Mouse (Mus musculus) thymus, postnatal 36 days (tissue): ENCODE measurements around the gene Dscam.
"Not testable (repeated sequence)": the region's sequence is repeated elsewhere in the genome, so short reads cannot be mapped to it uniquely, and the experiment has no call there.

ENCODE experiments used
- DNase-seq, 2 experiments: peaks; one replicate each; pipeline ENCODE4 v3.0.0; 2022; ENCODE audit warnings: mixed read lengths in 2 of 2

The Dscam gene

GRCm38 (mm10) chr16:96931771-96932170, 238.8 kb downstream of the Dscam start:
- DNase-seq: no peak

DNA sequence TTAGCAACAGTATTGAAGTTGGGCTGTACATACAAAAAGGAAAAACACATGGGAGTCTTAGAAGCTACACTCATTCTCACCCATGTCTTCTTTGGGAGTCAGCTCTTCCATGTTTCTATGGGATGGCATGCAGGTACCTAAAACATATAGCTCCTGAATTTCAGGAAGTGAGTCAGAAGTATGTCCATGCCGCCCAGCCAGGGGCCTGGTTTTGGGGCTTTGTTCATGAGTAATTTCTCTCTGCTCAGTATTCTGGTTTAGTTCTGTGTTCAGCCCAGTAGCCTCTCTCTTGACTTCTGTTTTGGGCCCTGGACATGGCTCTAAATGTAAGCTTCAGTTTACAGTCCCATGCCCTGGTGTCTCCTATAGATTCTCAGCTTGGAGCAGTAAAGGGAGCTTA, 242.5 kb downstream of the Dscam start:
- no peak for DNase-seq

DNA sequence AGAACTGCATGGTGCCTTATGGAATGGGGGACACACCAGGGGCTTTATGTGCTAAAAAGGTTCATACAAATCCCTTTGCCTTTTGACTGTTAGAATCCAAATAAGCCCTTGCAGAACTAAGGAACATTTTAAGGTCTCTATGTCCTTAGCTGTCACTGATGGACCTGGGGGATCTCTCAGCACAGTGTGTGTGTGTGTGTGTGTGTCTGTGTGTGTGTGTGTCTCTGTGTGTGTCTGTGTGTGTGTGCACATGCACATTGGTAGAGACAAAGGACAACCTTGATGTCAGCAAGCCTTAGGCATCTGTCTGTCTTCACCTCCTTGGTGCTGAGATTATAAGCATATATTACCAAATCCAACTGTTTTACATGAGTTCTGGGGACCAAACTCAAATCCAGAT, 243.1 kb downstream of the Dscam start:
- no peak for DNase-seq

DNA sequence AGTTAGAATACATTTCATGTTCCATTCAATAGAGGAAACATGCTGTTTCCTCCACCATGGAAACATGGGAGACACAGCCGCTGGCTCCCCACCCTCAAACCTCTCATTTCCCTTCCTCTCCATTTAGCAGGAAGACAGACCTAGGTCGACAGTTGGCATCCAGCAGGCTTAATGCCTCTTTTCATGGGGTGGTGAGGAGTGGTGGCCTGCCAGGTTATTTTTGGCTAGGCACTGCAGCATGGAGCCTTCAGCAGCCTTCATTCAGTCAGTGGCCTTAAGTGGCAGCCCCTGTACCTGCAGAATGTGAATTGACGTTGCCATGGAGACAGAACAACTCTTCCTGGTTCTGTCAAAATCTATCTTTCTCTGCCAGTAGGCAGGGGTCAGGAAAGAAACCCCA, 243.6 kb downstream of the Dscam start:
- no peak for DNase-seq

GRCm38 (mm10) chr16:96923941-96924340, 246.6 kb downstream of the Dscam start:
- no peak for DNase-seq

- DNase-seq: no peak
Measured at GRCm38 (mm10) chr16:96914495-96914894, 256.1 kb downstream of the Dscam start.

DNA sequence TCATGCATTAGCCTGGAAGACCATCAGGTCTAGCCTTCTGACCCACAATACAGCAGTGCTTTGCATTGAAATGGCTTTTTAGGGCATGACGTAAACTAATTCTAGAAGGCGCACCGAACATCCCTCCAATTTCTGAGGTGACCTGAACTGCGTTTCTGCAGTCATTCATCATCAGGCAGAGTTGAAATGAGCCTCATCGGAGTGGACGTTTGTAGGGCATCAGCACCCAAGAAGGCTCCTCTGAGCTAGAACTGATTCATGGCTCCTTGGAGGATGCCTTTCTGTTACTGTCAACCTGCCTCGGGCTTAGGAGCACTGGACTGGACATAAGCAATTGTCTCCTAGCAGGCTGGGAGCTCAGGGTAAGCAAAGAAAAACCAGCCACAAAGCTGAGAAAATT, 257.7 kb downstream of the Dscam start:
- DNase-seq: no peak

DNA sequence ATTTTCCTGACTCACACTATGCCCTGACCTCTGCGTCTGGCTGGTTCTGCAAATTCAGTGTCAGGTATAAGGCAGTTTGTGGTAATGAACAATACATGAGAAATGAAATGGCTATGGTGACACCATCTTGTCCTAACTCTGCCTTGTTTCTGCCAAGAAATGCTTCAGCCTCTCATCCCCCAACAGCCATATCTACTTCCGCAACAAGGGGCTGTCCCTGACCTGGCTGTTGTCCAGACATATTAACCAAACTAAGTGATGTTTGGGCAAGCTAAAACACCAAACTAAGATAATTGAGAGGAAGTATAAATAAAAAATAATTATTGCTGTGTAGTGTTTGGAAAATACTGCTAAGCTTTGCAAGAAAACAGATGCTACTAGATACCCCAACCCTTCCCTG, 258.4 kb downstream of the Dscam start:
- no peak for DNase-seq

GRCm38 (mm10) chr16:96910405-96911164, 260.0 kb downstream of the Dscam start:
- no peak for DNase-seq

DNA sequence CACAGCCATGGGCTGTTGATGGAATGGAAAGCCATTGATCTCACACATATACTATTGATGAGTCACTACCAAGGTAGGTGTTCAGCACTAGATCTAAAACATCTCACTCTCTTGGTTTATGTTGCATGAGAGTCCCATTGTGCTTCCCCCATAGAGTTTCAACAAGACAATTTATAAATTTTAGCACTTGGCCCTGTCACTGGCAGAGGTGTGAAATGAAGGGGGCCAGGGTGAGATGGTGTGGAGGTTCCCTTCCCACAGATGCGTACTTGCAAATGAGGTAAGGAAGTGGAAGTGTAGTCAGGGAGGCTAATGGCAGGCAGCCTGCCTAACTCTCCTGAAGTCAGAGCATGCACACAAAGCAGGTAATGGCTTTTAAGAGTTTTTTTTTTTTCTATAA, 262.7 kb downstream of the Dscam start:
- no peak for DNase-seq

DNA sequence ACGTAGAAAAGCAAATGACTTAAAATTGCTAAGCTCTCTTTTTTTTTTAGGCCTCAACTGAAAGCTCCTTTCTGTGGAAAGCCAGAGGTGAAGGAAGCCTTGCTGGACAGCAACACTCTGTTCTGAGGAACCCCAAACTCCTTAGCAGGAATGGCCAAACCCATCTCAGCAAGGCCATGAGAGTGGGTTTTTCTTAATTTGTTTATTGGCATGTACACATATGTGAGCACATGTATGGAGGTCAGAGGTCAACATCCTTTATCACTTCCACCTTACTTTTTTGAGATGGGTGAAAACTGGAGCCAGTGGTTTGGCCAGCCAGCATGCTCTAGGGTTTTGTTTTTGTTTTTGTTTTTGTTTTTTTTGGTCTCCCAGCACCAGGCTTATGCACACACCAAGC, 263.5 kb downstream of the Dscam start:
- DNase-seq: no peak

GRCm38 (mm10) chr16:96906630-96907029, 263.9 kb downstream of the Dscam start:
- DNase-seq: no peak

GRCm38 (mm10) chr16:96904761-96905160, 265.8 kb downstream of the Dscam start:
- DNase-seq: no peak

- DNase-seq: no peak
Measured at GRCm38 (mm10) chr16:96904359-96904758, 266.2 kb downstream of the Dscam start.

GRCm38 (mm10) chr16:96902596-96902995, 268.0 kb downstream of the Dscam start:
- DNase-seq: no peak

- no peak for DNase-seq
Measured at GRCm38 (mm10) chr16:96901234-96902014, 269.1 kb downstream of the Dscam start.

- no peak for DNase-seq
Measured at GRCm38 (mm10) chr16:96899329-96899728, 271.2 kb downstream of the Dscam start.

- DNase-seq: no peak
Measured at GRCm38 (mm10) chr16:96896510-96897133, 273.9 kb downstream of the Dscam start.

DNA sequence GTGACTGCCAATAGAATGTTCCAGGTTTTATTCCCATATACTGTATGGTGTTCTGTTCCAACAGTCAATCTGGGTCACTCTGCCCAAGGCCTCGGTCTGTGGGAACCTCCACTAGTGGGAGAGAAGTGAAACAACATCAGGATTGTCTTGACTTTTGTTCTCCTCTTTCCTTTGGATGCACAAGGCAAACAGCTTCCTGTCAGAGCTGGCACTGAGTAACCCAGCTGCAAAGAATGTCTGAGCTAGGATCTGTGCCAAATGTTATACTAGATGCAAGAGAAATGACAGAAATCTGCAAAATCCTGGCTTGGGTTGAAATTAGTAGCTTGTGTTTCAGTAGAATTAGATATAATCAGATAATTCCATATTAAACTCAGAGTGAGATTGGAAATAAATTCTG, 282.5 kb downstream of the Dscam start:
- DNase-seq: no peak

GRCm38 (mm10) chr16:96885817-96886216, 284.7 kb downstream of the Dscam start:
- no peak for DNase-seq

DNA sequence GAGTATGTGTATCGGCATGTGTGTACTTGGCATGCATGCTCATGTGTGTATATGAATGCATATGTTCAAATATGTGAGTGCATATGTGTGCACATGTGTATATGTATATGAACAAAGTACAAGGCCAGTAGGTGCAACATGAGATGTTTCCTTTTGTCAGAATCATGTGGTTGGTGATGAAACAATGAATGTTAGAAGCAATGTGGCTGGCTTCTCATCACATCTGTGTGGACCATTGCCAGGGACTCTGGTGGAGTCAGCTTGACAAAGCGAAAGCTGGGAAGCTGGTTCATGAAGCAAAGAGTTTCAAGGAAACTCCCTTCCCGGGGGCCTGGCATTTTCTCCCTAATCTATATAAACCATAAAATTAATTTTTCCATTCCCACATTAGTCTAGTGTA, 286.0 kb downstream of the Dscam start:
- DNase-seq: not testable (repeated sequence)

GRCm38 (mm10) chr16:96877271-96877670, 293.3 kb downstream of the Dscam start:
- DNase-seq: no peak

DNA sequence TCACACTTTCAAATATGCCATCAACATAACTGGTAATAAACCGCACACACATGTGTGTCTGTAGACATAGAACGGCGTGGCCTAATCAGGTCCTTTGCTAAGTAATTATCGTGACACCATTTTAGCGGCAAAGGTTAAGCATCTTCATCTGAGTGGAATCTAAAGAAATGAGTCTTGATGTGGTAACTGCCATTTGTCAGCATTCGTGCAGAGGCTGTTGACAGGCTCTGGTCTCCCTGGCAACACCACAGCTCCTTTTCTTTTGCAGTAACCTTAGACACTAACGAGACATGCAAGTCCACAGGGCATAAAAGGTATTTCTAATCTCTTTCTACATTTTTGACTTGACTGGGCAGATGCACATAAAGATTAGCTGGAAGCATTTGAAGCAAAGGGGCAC, 297.8 kb downstream of the Dscam start:
- no peak for DNase-seq

GRCm38 (mm10) chr16:96857571-96857970, 313.0 kb downstream of the Dscam start:
- DNase-seq: no peak
